Mouse (Mus musculus) neural tube, embryonic 13.5 days (tissue): Measurements from ENCODE around the gene Asb13. TPM values are rescaled to one million over a fixed set of nuclear protein-coding genes. Genes with fewer than 3 reads are reported as not detected.
A peak's percentile ranks its signal among the peaks of the same experiment; 100 is the strongest.

Source experiments
- ATAC-seq: fragments of 200-750 bp; cut with Nextera tagmentation; 2 replicates; pipeline ENCODE4 v1.8.0; 2017; ENCODE audit warnings: low read depth, mild to moderate bottlenecking, moderate TSS enrichment, moderate library complexity
- H3K27ac ChIP-seq: fragments of 300-500 bp; sonication (generic); replicated peaks from 2 replicates; pipeline ENCODE4 v1.5.1; 2015; ENCODE audit warnings: moderate library complexity, mild to moderate bottlenecking, inconsistent platforms
- H3K27me3 ChIP-seq: fragments of 300-500 bp; sonication (generic); 2 replicates; pipeline ENCODE4 v1.6.1; 2015; ENCODE audit warnings: mild to moderate bottlenecking, inconsistent platforms
- H3K36me3 ChIP-seq: fragments of 300-500 bp; sonication (generic); 2 replicates; pipeline ENCODE4 v1.6.1; 2015; ENCODE audit warnings: mild to moderate bottlenecking, inconsistent platforms
- H3K4me1 ChIP-seq: fragments of 300-500 bp; sonication (generic); replicated peaks from 2 replicates; pipeline ENCODE4 v1.6.1; 2015; ENCODE audit warnings: inconsistent platforms
- H3K4me2 ChIP-seq: fragments of 300-500 bp; sonication (generic); 2 replicates; pipeline ENCODE4 v1.6.1; 2015; ENCODE audit warnings: inconsistent platforms, mild to moderate bottlenecking, moderate library complexity
- H3K4me3 ChIP-seq: fragments of 300-500 bp; sonication (generic); 2 replicates; pipeline ENCODE4 v1.5.1; 2015; ENCODE audit warnings: mild to moderate bottlenecking, inconsistent platforms
- H3K9ac ChIP-seq: fragments of 300-500 bp; sonication (generic); 2 replicates; pipeline ENCODE4 v1.6.1; 2015; ENCODE audit warnings: moderate library complexity, mild to moderate bottlenecking, inconsistent platforms
- H3K9me3 ChIP-seq: fragments of 300-500 bp; sonication (generic); 2 replicates; pipeline ENCODE4 v1.6.1; 2016; ENCODE audit warnings: inconsistent platforms
- WGBS: fragments of 180-500 bp; shearing (Covaris S2); methylation state at CpG from one replicate; pipeline ENCODE4 v1.1.7; 2015; 5-methylcytosine and 5-hydroxymethylcytosine counted together
- polyA plus RNA-seq: library from polyadenylated mRNA; unstranded; fragments of >200 nt; fragmentation: Nextera tagmentation; extraction: Ambion mirVana; gene quantifications from 2 replicates; pipeline ENCODE4 v1.2.1, GENCODE M21; 2015

Asb13 gene
- polyA plus RNA-seq, 1 experiment from 2014 or later, result 14.9 TPM

DNA sequence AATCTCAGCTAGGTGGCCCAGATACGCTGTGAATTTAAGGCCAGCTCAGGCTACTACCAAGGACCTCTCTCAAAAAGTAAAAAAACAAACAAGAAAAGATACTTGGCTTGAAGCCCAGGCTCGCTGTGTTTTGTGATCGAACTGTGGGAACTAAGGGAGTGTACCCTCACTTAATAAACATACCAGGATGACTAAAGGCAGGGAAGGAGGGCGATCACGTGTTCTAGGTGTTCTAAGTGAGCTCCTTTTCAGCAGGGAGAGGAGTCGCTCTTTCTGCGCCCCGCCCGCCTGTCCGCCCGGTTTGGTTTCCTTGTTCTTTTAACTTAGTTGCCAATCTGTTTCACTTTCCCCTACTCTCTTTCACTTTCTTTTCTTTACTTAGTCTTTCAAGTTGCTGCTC, 3.0 kb downstream of the Asb13 start:
- WGBS, result 75% methylated on average over 11 of the region's 11 CpGs
- ATAC-seq, result no peak
- H3K4me3 ChIP-seq, result no peak overlapping the region

GRCm38 (mm10) chr13:3642049-3642448, 8.2 kb downstream of the Asb13 start:
- H3K4me1 ChIP-seq, result no peaks in the 10 kb centered on the region
- no peak overlapping the region for H3K4me3 ChIP-seq
- H3K9me3 ChIP-seq, result no peaks in the 10 kb centered on the region
- ATAC-seq, result no peak
- 80% methylated on average over 9 of the region's 9 CpGs for WGBS
- H3K4me2 ChIP-seq, result no peak overlapping the region
- H3K36me3 ChIP-seq, result peaks cover 30% of the 10 kb centered on the region
- H3K27ac ChIP-seq, result no peak overlapping the region
- no peaks in the 10 kb centered on the region for H3K27me3 ChIP-seq
- no peak overlapping the region for H3K9ac ChIP-seq

More for the DNA sequence above, 3.0 kb downstream of the Asb13 start:
- Histone ChIP-seq H3K27ac (no peak overlapping the region), H3K4me2 (no peak overlapping the region), H3K4me1 (peaks cover 3% of the 10 kb centered on the region; the same call in 1 of the 2 replicates), H3K27me3 (peaks cover 4% of the 10 kb centered on the region), H3K9ac (no peak overlapping the region), H3K36me3 (no peaks in the 10 kb centered on the region), H3K9me3 (no peaks in the 10 kb centered on the region)

DNA sequence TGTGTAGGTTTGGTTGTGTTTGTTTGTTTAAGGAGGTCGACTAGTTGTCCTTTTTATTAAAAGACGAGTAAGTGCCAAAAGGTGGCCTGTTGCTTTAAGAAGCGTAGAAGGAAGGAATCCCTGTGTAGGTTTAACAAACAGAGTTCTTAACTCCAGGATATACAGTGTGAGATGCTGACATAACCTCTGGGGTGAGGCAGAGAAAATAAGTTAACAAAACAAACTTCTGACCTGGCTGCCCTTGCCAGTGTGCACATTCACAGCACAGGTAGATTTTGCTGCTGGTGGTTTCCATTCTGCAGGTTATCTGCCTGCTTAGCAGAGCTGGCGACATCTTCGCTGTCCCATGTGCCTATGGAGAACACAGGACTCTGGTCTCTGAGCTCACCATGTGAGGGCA, 8.7 kb downstream of the Asb13 start:
- peaks cover 30% of the 10 kb centered on the region for H3K36me3 ChIP-seq
- H3K4me2 ChIP-seq, result no peak overlapping the region
- H3K27ac ChIP-seq, result no peak overlapping the region
- H3K9me3 ChIP-seq, result no peaks in the 10 kb centered on the region
- no peak overlapping the region for H3K9ac ChIP-seq
- H3K4me1 ChIP-seq, result no peaks in the 10 kb centered on the region
- H3K27me3 ChIP-seq, result no peaks in the 10 kb centered on the region
- WGBS, result 86% methylated on average over 5 of the region's 5 CpGs
- no peak overlapping the region for H3K4me3 ChIP-seq
- no peak for ATAC-seq

- ATAC-seq, result no peak
- no peaks in the 10 kb centered on the region for H3K4me1 ChIP-seq
- H3K9ac ChIP-seq, result no peak overlapping the region
- no peaks in the 10 kb centered on the region for H3K27me3 ChIP-seq
- WGBS, result 93% methylated on average over 5 of the region's 5 CpGs
- peaks cover 39% of the 10 kb centered on the region for H3K36me3 ChIP-seq
- no peak overlapping the region for H3K4me2 ChIP-seq
- no peak overlapping the region for H3K4me3 ChIP-seq
- H3K27ac ChIP-seq, result no peak overlapping the region
- no peaks in the 10 kb centered on the region for H3K9me3 ChIP-seq
These were observed 11.0 kb downstream of the Asb13 start for GRCm38 (mm10) chr13:3644871-3645270.

GRCm38 (mm10) chr13:3645919-3646318, 12.1 kb downstream of the Asb13 start:
- H3K9me3 ChIP-seq, result no peaks in the 10 kb centered on the region
- no peak overlapping the region for H3K27ac ChIP-seq
- H3K27me3 ChIP-seq, result no peaks in the 10 kb centered on the region
- ATAC-seq, result no peak
- H3K9ac ChIP-seq, result no peak overlapping the region
- H3K4me2 ChIP-seq, result no peak overlapping the region
- WGBS, result 94% methylated on average over 3 of the region's 3 CpGs
- H3K4me3 ChIP-seq, result no peak overlapping the region
- peaks cover 49% of the 10 kb centered on the region for H3K36me3 ChIP-seq
- H3K4me1 ChIP-seq, result no peaks in the 10 kb centered on the region

- Histone ChIP-seq H3K9me3 (no peaks in the 10 kb centered on the region), H3K27me3 (no peaks in the 10 kb centered on the region), H3K27ac (no peak overlapping the region), H3K4me3 (no peak overlapping the region), H3K36me3 (peaks cover 52% of the 10 kb centered on the region), H3K9ac (no peak overlapping the region), H3K4me1 (no peaks in the 10 kb centered on the region), H3K4me2 (no peak overlapping the region)
- no peak for ATAC-seq
- WGBS, result 88% methylated on average over 7 of the region's 7 CpGs
These were observed 12.7 kb downstream of the Asb13 start for GRCm38 (mm10) chr13:3646566-3646965.

DNA sequence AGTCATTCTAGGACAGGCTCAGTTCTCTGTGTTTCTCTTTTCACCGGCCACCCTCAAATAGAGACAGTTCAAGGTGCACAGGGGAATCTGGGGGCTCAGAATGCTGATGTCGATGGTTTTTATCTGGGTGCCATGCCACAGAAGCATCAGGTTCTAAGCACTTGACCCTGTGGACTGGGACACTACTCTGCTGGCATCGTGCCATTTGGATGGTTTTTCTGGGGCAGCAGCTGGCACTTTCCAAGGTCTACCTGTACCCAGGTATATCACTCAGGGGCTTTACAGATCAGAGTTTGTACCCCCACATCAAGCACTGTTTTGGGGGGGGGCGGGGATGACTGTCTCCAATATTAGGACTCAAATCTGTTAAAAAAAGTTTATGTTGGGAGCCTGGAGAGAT, 16.7 kb downstream of the Asb13 start:
- Histone ChIP-seq H3K27me3 (no peaks in the 10 kb centered on the region), H3K4me1 (no peaks in the 10 kb centered on the region), H3K36me3 (peaks cover 56% of the 10 kb centered on the region), H3K27ac (no peak overlapping the region), H3K9ac (no peak overlapping the region), H3K4me2 (no peak overlapping the region), H3K9me3 (no peaks in the 10 kb centered on the region), H3K4me3 (no peak overlapping the region)
- no peak for ATAC-seq
- 94% methylated on average over 4 of the region's 4 CpGs for WGBS

- ATAC-seq, result no peak
- 85% methylated on average over 2 of the region's 2 CpGs for WGBS
- Histone ChIP-seq H3K4me1 (no peaks in the 10 kb centered on the region), H3K36me3 (peaks cover 37% of the 10 kb centered on the region), H3K27ac (no peak overlapping the region), H3K9ac (no peak overlapping the region), H3K4me3 (no peak overlapping the region), H3K27me3 (no peaks in the 10 kb centered on the region), H3K4me2 (no peak overlapping the region), H3K9me3 (no peaks in the 10 kb centered on the region)
These were observed 20.6 kb downstream of the Asb13 start for GRCm38 (mm10) chr13:3654432-3654831.

- ATAC-seq, result no peak
- 82% methylated on average over 16 of the region's 16 CpGs for WGBS
- no peak overlapping the region for H3K4me3 ChIP-seq
- H3K9ac ChIP-seq, result no peak overlapping the region
- no peak overlapping the region for H3K27ac ChIP-seq
- no peaks in the 10 kb centered on the region for H3K9me3 ChIP-seq
- H3K4me2 ChIP-seq, result no peak overlapping the region
- no peaks in the 10 kb centered on the region for H3K27me3 ChIP-seq
- no peaks in the 10 kb centered on the region for H3K4me1 ChIP-seq
- no peaks in the 10 kb centered on the region for H3K36me3 ChIP-seq
These were observed 25.6 kb downstream of the Asb13 start for GRCm38 (mm10) chr13:3659163-3660160.

- no peak overlapping the region for H3K4me2 ChIP-seq
- no peak overlapping the region for H3K9ac ChIP-seq
- no peak for ATAC-seq
- no peak overlapping the region for H3K4me3 ChIP-seq
- H3K27ac ChIP-seq, result no peak overlapping the region
- no peaks in the 10 kb centered on the region for H3K9me3 ChIP-seq
- H3K4me1 ChIP-seq, result no peaks in the 10 kb centered on the region
- H3K36me3 ChIP-seq, result no peaks in the 10 kb centered on the region
- WGBS, result 82% methylated on average over 3 of the region's 3 CpGs
- H3K27me3 ChIP-seq, result no peaks in the 10 kb centered on the region
These were observed 30.4 kb downstream of the Asb13 start for GRCm38 (mm10) chr13:3664241-3664640.

- H3K4me3 ChIP-seq, result peak overlapping the region; percentile 10; the same call in 1 of the 2 replicates
These were observed 31.5 kb downstream of the Asb13 start for GRCm38 (mm10) chr13:3665308-3665723.

DNA sequence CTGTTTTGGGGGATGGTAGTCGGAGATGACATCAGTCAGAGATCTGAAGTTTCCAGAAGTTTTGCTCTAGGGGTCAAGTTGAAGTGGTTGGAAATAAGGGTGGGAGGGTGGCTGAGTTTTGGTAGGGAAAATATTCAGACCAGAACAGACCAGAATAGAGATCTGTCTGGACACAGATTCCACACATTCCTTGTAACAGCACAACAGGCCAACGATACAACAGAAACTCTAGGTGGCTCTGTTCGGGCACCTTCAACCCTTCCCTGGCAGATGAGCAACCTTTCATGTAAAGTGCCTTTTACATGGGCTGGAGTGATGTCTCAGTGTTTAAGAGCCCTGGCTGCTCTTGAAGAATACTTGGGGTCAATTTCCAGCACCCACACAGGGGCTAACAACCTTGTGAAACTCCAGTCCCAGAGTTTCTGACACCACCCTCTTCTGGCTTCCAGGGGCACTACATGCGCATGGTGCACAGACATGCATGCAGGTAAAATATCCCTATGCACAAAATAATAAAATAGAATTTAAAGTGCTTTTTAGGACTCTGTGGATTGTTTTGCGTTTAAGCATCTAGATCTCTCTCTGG, 33.5 kb downstream of the Asb13 start:
- ATAC-seq, result no peak
- H3K9me3 ChIP-seq, result no peaks in the 10 kb centered on the region
- H3K4me3 ChIP-seq, result no peak overlapping the region
- no peak overlapping the region for H3K27ac ChIP-seq
- WGBS, result 87% methylated on average over 5 of the region's 5 CpGs
- H3K9ac ChIP-seq, result no peak overlapping the region
- no peak overlapping the region for H3K4me2 ChIP-seq
- H3K4me1 ChIP-seq, result no peaks in the 10 kb centered on the region
- H3K36me3 ChIP-seq, result no peaks in the 10 kb centered on the region
- no peaks in the 10 kb centered on the region for H3K27me3 ChIP-seq

More at GRCm38 (mm10) chr13:3665308-3665723, 31.5 kb downstream of the Asb13 start:
- ATAC-seq, result peak; percentile 79
- Histone ChIP-seq H3K36me3 (no peaks in the 10 kb centered on the region), H3K9ac (no peak overlapping the region), H3K4me2 (peak overlapping the region; percentile 45), H3K27me3 (no peaks in the 10 kb centered on the region), H3K4me1 (no peaks in the 10 kb centered on the region), H3K27ac (no peak overlapping the region), H3K9me3 (no peaks in the 10 kb centered on the region)
- WGBS, result 14% methylated on average over 5 of the region's 5 CpGs
